Mouse (Mus musculus) liver, embryonic 14.5 days (tissue): ENCODE measurements around the gene Gm11639. TPM values are rescaled to one million over a fixed set of nuclear protein-coding genes. Genes with fewer than 3 reads are reported as not detected.
A peak's percentile ranks its signal among the peaks of the same experiment; 100 is the strongest.

Experiments
- ATAC-seq: fragments of 200-750 bp; cut with Nextera tagmentation; 2 replicates; pipeline ENCODE4 v1.8.0; 2017; ENCODE audit warnings: moderate number of reproducible peaks, mild to moderate bottlenecking, moderate library complexity; ENCODE audit not compliant: insufficient read depth
- DNase-seq, 3 experiments: peaks; one replicate each; pipeline ENCODE4 v3.0.0-alpha.2; 2012 to 2013; ENCODE audit warnings: low read depth in 3 of 3, low spot score in 3 of 3
- H3K27ac ChIP-seq: fragments of 300-500 bp; sonication (generic); 2 replicates; pipeline ENCODE4 v1.5.1; 2014; ENCODE audit warnings: moderate library complexity, mild to moderate bottlenecking, control low read depth, inconsistent platforms
- H3K27me3 ChIP-seq: fragments of 300-500 bp; sonication (generic); 2 replicates; pipeline ENCODE4 v1.6.1; 2014; ENCODE audit warnings: mild to moderate bottlenecking, low read length, moderate library complexity; ENCODE audit not compliant: control insufficient read depth, insufficient read depth
- H3K36me3 ChIP-seq: fragments of 300-500 bp; sonication (generic); replicated peaks from 2 replicates; pipeline ENCODE4 v1.6.1; 2014; ENCODE audit warnings: low read depth; ENCODE audit not compliant: control insufficient read depth, insufficient read depth
- H3K4me1 ChIP-seq, 2 experiments: fragments of 200-500 bp in 1 of 2; fragments of 300-500 bp in 1 of 2; sonication (generic) in 1 of 2; replicated peaks; 2 replicates each; pipeline ENCODE4 v1.6.1; 2012 to 2014; ENCODE audit warnings: antibody characterized with exemption in 1 of 2, inconsistent platforms in 1 of 2, low read length in 1 of 2; ENCODE audit not compliant: control insufficient read depth in 2 of 2, insufficient read depth in 2 of 2
- H3K4me2 ChIP-seq: fragments of 300-500 bp; sonication (generic); 2 replicates; pipeline ENCODE4 v1.6.1; 2014; ENCODE audit warnings: low read depth, mild to moderate bottlenecking, control low read depth, moderate library complexity
- H3K4me3 ChIP-seq, 2 experiments: fragments of 200-500 bp in 1 of 2; fragments of 300-500 bp in 1 of 2; sonication (generic) in 1 of 2; 2 replicates each; pipeline ENCODE4 v1.5.1; 2012 to 2014; ENCODE audit warnings: low read depth in 2 of 2, low read length in 2 of 2, mild to moderate bottlenecking in 2 of 2, control low read depth in 1 of 2, inconsistent platforms in 1 of 2, moderate library complexity in 1 of 2; ENCODE audit not compliant: insufficient read depth in 1 of 2
- H3K9ac ChIP-seq: fragments of 300-500 bp; sonication (generic); replicated peaks from 2 replicates; pipeline ENCODE4 v1.6.1; 2014; ENCODE audit warnings: mild to moderate bottlenecking, control low read depth, moderate library complexity
- H3K9me3 ChIP-seq: fragments of 300-500 bp; sonication (generic); 2 replicates; pipeline ENCODE4 v1.6.1; 2016; ENCODE audit warnings: low read length, mixed read lengths; ENCODE audit not compliant: control insufficient read depth
- CTCF ChIP-seq: IDR thresholded peaks from 2 replicates; pipeline ENCODE4 v1.5.1; 2016; ENCODE audit warnings: antibody characterized with exemption, low read depth, control low read depth
- EP300 ChIP-seq: IDR thresholded peaks from 2 replicates; pipeline ENCODE4 v1.6.1; 2016; ENCODE audit warnings: antibody characterized with exemption, low read depth
- whole genome bisulfite sequencing: fragments of 180-500 bp; shearing (Covaris S2); extraction: QIAGEN DNeasy Blood & Tissue Kit; methylation state at CpG from one replicate; pipeline ENCODE4 v1.1.7; 2014; ENCODE audit not compliant: insufficient replicate concordance; 5-methylcytosine and 5-hydroxymethylcytosine counted together
- polyA plus RNA-seq, 2 experiments: library from polyadenylated mRNA; depleted of rRNA in 1 of 2; stranded (reverse) in 1 of 2; unstranded in 1 of 2; fragments of >200 nt; fragmentation: Nextera tagmentation in 1 of 2; extraction: Ambion mirVana in 1 of 2; gene quantifications; 2 replicates each; pipeline versions ENCODE4 v1.2.1 to v1.2.3; 2012 to 2014

Gene Gm11639
- polyA plus RNA-seq, 2 experiments: 0.02 to 0.06 TPM

DNA sequence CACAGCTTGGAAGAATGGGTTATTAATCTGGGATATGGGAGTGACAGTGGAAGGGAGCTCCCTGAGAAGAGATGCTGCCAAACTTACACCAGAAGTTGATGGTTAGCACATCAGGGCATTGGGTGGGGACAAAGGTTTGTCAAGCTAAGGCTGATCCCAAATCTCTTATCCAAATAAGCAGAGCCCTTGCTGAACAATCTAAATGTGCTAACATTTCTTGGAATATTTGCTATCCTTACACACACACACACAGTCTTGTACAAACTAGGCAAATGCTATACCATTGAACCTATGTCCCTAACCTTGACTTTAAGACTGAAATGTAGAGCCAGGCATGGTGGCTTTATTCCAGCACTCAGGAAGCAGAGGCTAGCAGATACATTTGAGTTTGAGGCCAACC lies 458.1 kb downstream of the Gm11639 start:
- no peaks in the 10 kb centered on the region for H3K9me3 ChIP-seq
- H3K36me3 ChIP-seq: peaks cover 10% of the 10 kb centered on the region
- H3K4me1 ChIP-seq: peaks cover 25 to 29% of the 10 kb centered on the region in 2 experiments
- DNase-seq (peak in 1 of 3 experiments; percentile 69), ATAC-seq (peak; percentile 79)
- peak overlapping the region; percentile 66 for H3K27ac ChIP-seq
- H3K4me3 ChIP-seq: no peak overlapping the region
- no peak overlapping the region; the same call in 1 of the 2 replicates for H3K9ac ChIP-seq
- TF ChIP-seq EP300 (peak; percentile 65), CTCF (no peak)
- H3K4me2 ChIP-seq: peak overlapping the region; percentile 27
- no peaks in the 10 kb centered on the region for H3K27me3 ChIP-seq

DNA sequence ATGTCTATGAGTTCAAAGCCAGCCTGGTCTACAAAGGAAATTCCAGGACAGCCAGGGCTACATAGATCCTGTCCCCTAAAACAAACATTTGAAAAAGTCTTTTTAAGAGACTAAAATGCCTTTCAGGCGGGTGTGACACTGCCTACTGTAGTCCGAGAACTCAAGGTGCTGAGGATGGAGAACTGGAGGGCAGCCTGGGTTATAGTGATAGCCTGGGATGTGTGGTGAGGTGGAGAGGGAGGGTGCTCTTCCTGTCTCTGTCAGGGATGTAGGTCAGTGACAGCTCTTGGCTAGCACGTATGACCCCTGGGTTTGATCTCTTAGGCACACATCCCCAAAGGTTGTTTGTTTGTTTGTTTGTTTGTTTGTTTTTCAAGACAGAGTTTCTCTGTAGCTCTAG lies 458.6 kb downstream of the Gm11639 start:
- peak overlapping the region; percentile 27 for H3K4me2 ChIP-seq
- 40% methylated on average over 3 of the region's 3 CpGs for WGBS
- DNase-seq: no peak
- peak overlapping the region; percentile 36; the same call in 1 of the 2 replicates for H3K9ac ChIP-seq
- peaks cover 8% of the 10 kb centered on the region for H3K36me3 ChIP-seq
- H3K4me3 ChIP-seq: no peak overlapping the region
- no peaks in the 10 kb centered on the region for H3K9me3 ChIP-seq
- H3K27ac ChIP-seq: peak overlapping the region; percentile 66
- peak; percentile 73 for ATAC-seq
- no peak for TF ChIP-seq CTCF
- no peak for TF ChIP-seq EP300
- H3K27me3 ChIP-seq: no peaks in the 10 kb centered on the region
- peaks cover 26 to 29% of the 10 kb centered on the region in 2 experiments for H3K4me1 ChIP-seq

DNA sequence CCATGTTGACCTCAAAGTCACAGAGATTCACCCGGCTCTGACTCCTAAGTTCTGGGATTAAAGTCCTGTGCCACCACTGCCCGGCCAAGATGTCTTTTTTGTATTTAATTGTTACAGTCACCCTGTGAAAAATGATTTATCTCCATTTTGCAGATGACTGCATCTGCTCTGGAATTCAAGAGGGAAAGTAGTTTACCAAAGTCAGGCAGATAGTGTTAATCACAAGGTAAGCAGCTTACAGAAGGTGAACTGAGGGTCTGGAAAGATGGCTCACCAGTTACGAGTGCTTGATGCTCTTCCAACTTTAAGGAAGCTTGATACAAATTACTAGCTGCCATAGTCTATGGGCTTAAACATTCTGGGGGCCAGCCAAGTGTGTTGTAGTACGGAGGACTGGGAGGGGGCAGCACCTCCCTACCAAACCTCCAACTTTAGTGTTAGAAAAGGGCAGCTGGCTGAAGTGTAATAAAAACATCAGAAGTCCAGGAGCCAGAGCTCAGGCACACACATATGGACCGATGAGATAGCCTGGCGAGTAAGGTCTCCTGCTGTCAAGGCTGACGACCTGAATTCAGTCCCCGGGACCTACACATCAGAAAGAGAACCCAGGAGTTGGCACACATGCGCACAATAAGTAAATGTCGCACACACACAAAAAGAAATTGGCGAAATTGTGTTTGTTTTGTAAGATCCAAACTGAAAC lies 459.2 kb downstream of the Gm11639 start:
- Histone ChIP-seq H3K4me3 (no peak overlapping the region), H3K27ac (peak overlapping the region; percentile 66)
- ATAC-seq: peak; percentile 26; the same call in 1 of the 2 replicates

DNA sequence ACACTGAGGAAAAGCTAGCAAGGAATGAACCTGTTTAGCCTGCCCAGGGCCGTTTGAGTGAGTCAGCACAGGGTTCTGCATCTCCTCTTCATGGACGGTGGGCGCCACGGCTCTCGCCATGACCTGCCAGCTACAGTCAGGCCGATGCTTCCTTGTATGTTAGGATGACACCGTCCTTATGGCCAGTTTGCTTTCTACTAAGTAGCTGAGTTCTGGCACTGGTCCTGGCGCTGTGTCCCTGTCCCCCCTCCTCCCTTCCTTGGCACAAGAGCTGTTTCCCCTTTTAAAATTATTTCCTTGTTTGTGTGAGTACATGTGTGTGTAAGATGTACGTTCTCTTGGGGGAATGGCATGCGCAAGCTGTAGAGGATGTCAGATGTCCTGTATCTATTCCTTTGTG lies 459.7 kb downstream of the Gm11639 start:
- DNase-seq (no peak), ATAC-seq (no peak)
- Histone ChIP-seq H3K4me2 (no peak overlapping the region), H3K9ac (no peak overlapping the region), H3K27ac (peak overlapping the region; percentile 66; the same call in 1 of the 2 replicates), H3K4me3 (no peak overlapping the region), H3K36me3 (peaks cover under 1% of the 10 kb centered on the region; the same call in 1 of the 2 replicates), H3K4me1 (peaks cover 30 to 38% of the 10 kb centered on the region in 2 experiments), H3K27me3 (no peaks in the 10 kb centered on the region), H3K9me3 (no peaks in the 10 kb centered on the region)
- WGBS: 86% methylated on average over 10 of the region's 10 CpGs
- no peak for TF ChIP-seq CTCF
- no peak for TF ChIP-seq EP300

More for the DNA sequence above, 459.2 kb downstream of the Gm11639 start:
- H3K9ac ChIP-seq: peak overlapping the region; percentile 36; the same call in 1 of the 2 replicates
- H3K27me3 ChIP-seq: no peaks in the 10 kb centered on the region
- 0 out of 2 replicates have a peak overlapping the region, but pooled peaks have one; percentile 6 for H3K4me2 ChIP-seq
- peaks cover 30 to 34% of the 10 kb centered on the region in 2 experiments for H3K4me1 ChIP-seq
- DNase-seq: no peak
- H3K9me3 ChIP-seq: no peaks in the 10 kb centered on the region
- peaks cover 6% of the 10 kb centered on the region for H3K36me3 ChIP-seq
- TF ChIP-seq EP300 (peak; percentile 54), CTCF (peak; percentile 14; the same call in 1 of the 2 replicates)
- WGBS: 53% methylated on average over 11 of the region's 11 CpGs

DNA sequence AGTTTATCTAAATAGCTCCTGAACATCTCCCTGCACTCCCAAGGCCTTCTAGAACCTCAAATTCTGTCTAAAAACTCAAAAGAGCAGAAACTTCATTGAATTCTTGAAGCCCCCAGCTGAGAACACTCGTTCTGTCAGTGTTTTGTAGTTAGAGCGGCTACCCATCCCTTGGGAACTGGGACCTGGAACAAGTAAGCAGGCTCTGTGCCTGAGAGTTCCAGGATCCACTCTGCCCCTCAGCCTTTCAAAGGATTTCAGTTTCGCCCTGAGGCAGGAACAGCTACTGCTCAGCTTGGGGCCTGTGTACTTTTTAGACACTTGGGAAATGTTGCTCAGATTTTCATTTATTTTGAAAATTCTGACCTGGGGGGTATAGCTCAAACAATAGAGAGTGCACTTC lies 461.1 kb downstream of the Gm11639 start, which contains the start of gene Gm10842:
Gm10842 (plus strand) TSS at position 301 of the 400 bp plus-strand sequence.
- ATAC-seq: no peak
- no peak within 1 kb of the TSS for H3K4me3 ChIP-seq
- no peaks in the 10 kb centered on the region for H3K36me3 ChIP-seq
- no peak for DNase-seq
- H3K9ac ChIP-seq: no peak within 1 kb of the TSS
- no peak for TF ChIP-seq CTCF
- no peak for TF ChIP-seq EP300
- H3K4me1 ChIP-seq: peaks cover 41 to 50% of the 10 kb centered on the region in 2 experiments
- no peaks in the 10 kb centered on the region for H3K27me3 ChIP-seq
- 80% methylated on average over 3 of the region's 3 CpGs for WGBS
- no peak within 1 kb of the TSS; the same call in 1 of the 2 replicates for H3K27ac ChIP-seq
- no peaks in the 10 kb centered on the region for H3K9me3 ChIP-seq
- H3K4me2 ChIP-seq: no peak within 1 kb of the TSS
